Mouse (Mus musculus): Measurements from ENCODE around the gene Foxi2.

DNA sequence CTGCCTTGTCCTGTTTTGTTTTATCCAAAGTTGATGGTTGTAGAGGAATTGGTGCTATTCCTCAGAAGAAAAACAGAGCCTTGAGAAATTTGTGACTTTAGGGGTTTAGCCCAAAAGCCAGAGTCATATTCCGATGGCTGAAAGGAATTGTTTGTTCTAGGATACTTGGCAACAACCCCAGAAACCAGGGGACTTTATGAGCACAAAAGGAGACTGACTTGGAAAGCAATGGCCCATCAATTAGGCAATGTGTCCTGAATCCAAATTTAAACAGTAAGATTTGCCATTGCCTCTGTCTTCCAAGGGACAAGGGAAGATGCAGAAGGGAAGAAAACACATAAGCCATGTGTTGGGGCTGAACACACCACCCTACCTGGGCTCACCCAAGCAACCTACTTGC is 42.3 kb downstream of the Foxi2 start:
- no peak for TF ChIP-seq TAL1 (IDR thresholded peaks at IDR 0.05; ENCODE audit: low read length)
- no peak for TF ChIP-seq GATA1 (IDR thresholded peaks at IDR 0.05; ENCODE audit: low read length)

Data from erythroblast, embryonic 14.5 days (primary cell).